Comparison of ENCODE assay signal across 10 mouse cellular contexts in the genomic region with DNA sequence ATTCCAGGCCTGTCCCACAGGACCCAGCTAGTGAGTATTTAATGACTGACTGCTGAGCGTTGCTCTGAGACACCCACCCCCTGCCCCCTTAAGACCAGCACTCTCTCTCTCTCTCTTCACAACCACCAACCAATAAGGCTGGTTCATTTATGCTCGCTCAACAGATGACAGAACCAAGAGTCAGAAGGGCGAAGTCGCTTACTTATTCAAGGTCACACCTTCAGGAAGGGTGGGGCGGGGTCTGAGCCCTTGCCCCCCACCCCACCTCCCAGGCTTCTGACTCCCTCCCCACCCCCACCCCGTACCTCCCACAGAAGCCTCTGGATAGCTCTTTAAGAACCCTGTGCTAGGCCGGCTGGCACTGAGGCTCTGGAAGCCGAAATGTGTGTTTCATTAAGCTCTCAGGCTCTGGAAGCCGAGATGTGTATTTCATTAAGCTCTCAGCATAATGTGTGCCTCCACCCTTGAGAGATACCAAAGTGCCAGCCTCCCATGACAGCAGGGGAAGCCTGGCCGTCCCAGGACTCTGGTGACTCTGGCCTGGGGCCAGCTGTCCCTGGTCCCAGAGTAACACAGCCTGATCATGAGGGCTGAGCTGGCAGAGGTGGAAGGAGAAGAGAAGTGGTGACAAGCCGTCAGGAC. TPM values are rescaled to one million over a fixed set of nuclear protein-coding genes. Genes with fewer than 3 reads are reported as not detected.
DNase-seq lines count a peak whose midpoint lies in the region; ATAC-seq lines count a peak whose summit lies in the region.
"Had no signal": no experiment of that assay in that cellular context is flagged by ENCODE, and none has a peak within 500 bp of the region (broad histone marks: within the 10 kb centered on the region; RNA-seq: fewer than 3 reads in every experiment).

No protein-coding gene starts in this region.

- H3K9ac ChIP-seq in midbrain, embryonic 15.5 days, result no peak overlapping the region
- H3K9ac ChIP-seq in heart, embryonic 15.5 days, result no peak overlapping the region
- H3K9ac ChIP-seq: intestine, embryonic 15.5 days; neural tube, embryonic 12.5 days had no signal

- no peaks in the 10 kb centered on the region for H3K9me3 ChIP-seq in midbrain, embryonic 10.5 days (replicated peaks)
- H3K9me3 ChIP-seq in midbrain, embryonic 15.5 days, result no peaks in the 10 kb centered on the region
- no peaks in the 10 kb centered on the region for H3K9me3 ChIP-seq in heart, embryonic 15.5 days (replicated peaks)
- H3K9me3 ChIP-seq: intestine, embryonic 15.5 days; neural tube, embryonic 12.5 days had no signal

- H3K27ac ChIP-seq in midbrain, embryonic 10.5 days (replicated peaks), result 0 out of 2 replicates have a peak overlapping the region, but pooled peaks have one; percentile 6
- H3K27ac ChIP-seq in midbrain, embryonic 15.5 days, result no peak overlapping the region
- H3K27ac ChIP-seq in heart, embryonic 15.5 days, result peak overlapping the region; percentile 94
- H3K27ac ChIP-seq: intestine, embryonic 15.5 days; neural tube, embryonic 12.5 days had no signal

- 62% methylated on average over 11 of the region's 11 CpGs for WGBS in midbrain, embryonic 10.5 days
- WGBS in midbrain, embryonic 15.5 days, result 54% methylated on average over 11 of the region's 11 CpGs
- 20% methylated on average over 11 of the region's 11 CpGs for WGBS in heart, embryonic 15.5 days

- H3K4me3 ChIP-seq in midbrain, embryonic 10.5 days, result no peak overlapping the region
- no peak overlapping the region for H3K4me3 ChIP-seq in midbrain, embryonic 15.5 days
- 0 out of 2 replicates have a peak overlapping the region, but pooled peaks have one; percentile 2 for H3K4me3 ChIP-seq in heart, embryonic 15.5 days
- H3K4me3 ChIP-seq: intestine, embryonic 15.5 days; neural tube, embryonic 12.5 days had no signal

- ATAC-seq in midbrain, embryonic 15.5 days (replicated peaks), result no peak
- peak; percentile 83 for ATAC-seq in heart, embryonic 15.5 days (replicated peaks; ENCODE audit: insufficient number of reproducible peaks, insufficient read depth, low FRiP score, low read depth)
- ATAC-seq: intestine, embryonic 15.5 days had no signal

- no peaks in the 10 kb centered on the region for H3K36me3 ChIP-seq in midbrain, embryonic 10.5 days
- H3K36me3 ChIP-seq in midbrain, embryonic 15.5 days (replicated peaks), result no peaks in the 10 kb centered on the region
- no peaks in the 10 kb centered on the region for H3K36me3 ChIP-seq in heart, embryonic 15.5 days
- H3K36me3 ChIP-seq: intestine, embryonic 15.5 days; neural tube, embryonic 12.5 days had no signal

- peaks cover 27% of the 10 kb centered on the region for H3K4me1 ChIP-seq in midbrain, embryonic 10.5 days
- peaks cover 16% of the 10 kb centered on the region for H3K4me1 ChIP-seq in midbrain, embryonic 15.5 days
- H3K4me1 ChIP-seq in heart, embryonic 15.5 days (replicated peaks), result peaks cover 59% of the 10 kb centered on the region

- H3K27me3 ChIP-seq in midbrain, embryonic 10.5 days (ENCODE audit: low read depth, poor library complexity, severe bottlenecking), result peaks cover 3% of the 10 kb centered on the region; the same call in 1 of the 2 replicates
- no peaks in the 10 kb centered on the region for H3K27me3 ChIP-seq in midbrain, embryonic 15.5 days (replicated peaks)
- H3K27me3 ChIP-seq in heart, embryonic 15.5 days, result no peaks in the 10 kb centered on the region
- H3K27me3 ChIP-seq: intestine, embryonic 15.5 days; neural tube, embryonic 12.5 days had no signal

- DNase-seq in adrenal gland, postnatal 14 days, result peak; percentile 76
- no peak for DNase-seq in adrenal gland, adult 18-20 months (ENCODE audit: low spot score in 2 of 2)
- DNase-seq in midbrain, embryonic 10.5 days (ENCODE audit: low spot score), result no peak
- peak; percentile 71 for DNase-seq in skeletal muscle tissue, adult 2 months (ENCODE audit: low read depth, low spot score)
- DNase-seq in left cerebral cortex, adult 18-20 months (ENCODE audit: low spot score in 2 of 2), result no peak
- DNase-seq in retina, embryonic 14.5 days (ENCODE audit: low spot score), result no peak

- H3K4me2 ChIP-seq in midbrain, embryonic 15.5 days, result no peak overlapping the region
- peak overlapping the region; percentile 47 for H3K4me2 ChIP-seq in heart, embryonic 15.5 days
- H3K4me2 ChIP-seq: intestine, embryonic 15.5 days; neural tube, embryonic 12.5 days had no signal

RNA-seq across cellular contexts. Expression of gene Ifnlr1, which starts 33.0 kb away (rescaled TPM):
- total RNA-seq in adrenal gland, postnatal 14 days (2021), result 0.30 and 0.60 TPM in 2 replicates
- total RNA-seq in adrenal gland, adult 18-20 months (2021), result under 1 TPM; 0.10 to 0.19 TPM
- polyA plus RNA-seq in midbrain, embryonic 10.5 days (2016; fragmentation: Nextera tagmentation; extraction: Ambion mirVana), result 0.10 and 0.21 TPM in 2 replicates
- 0.19 and 0.41 TPM in 2 replicates for polyA plus RNA-seq in midbrain, embryonic 15.5 days (2015; fragmentation: Nextera tagmentation; extraction: Ambion mirVana)
- polyA plus RNA-seq in heart, embryonic 15.5 days (2015; fragmentation: Nextera tagmentation; extraction: Ambion mirVana), result 0.64 and 0.94 TPM in 2 replicates
- total RNA-seq in left cerebral cortex, adult 18-20 months (2021), result under 1 TPM; 0.28 to 0.37 TPM

Comparison
In these comparisons a context has a peak if more than half of its experiments do, and no peak if none do; other contexts are left out.
1. DNase-seq: peak in adrenal gland, postnatal 14 days (single experiment) and skeletal muscle tissue, adult 2 months (single experiment); none in adrenal gland, adult 18-20 months (0 of 2), midbrain, embryonic 10.5 days (single experiment), left cerebral cortex, adult 18-20 months (0 of 2) and retina, embryonic 14.5 days (single experiment).